Mouse (Mus musculus) spleen, adult 18-20 months (tissue): ENCODE data around the gene Nfkbiz.

ENCODE experiments used
- DNase-seq, 2 experiments: peaks; one replicate each; pipeline ENCODE4 v3.0.0; 2022; ENCODE audit warnings: mixed read lengths in 2 of 2

Nfkbiz gene

DNA sequence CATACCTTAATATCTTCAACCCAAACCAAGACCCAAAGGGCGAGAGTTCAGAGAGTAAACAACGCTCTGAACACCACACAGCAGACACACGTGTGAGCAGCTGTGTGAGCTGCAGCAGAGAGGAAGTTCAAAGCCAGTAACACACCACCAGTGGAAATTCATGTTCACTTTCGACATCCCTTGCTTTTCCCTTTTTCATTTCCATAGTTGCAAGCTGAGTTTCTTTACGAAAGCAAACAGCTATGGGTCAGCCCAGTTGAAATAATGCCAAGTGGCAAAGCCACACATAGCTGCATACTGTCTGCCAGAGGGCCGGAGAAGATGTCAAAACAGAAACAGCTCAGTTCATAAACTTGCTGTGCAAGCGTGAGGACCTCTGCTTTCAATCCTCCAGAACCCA lies 39.9 kb downstream of the Nfkbiz start:
- no peak for DNase-seq

DNA sequence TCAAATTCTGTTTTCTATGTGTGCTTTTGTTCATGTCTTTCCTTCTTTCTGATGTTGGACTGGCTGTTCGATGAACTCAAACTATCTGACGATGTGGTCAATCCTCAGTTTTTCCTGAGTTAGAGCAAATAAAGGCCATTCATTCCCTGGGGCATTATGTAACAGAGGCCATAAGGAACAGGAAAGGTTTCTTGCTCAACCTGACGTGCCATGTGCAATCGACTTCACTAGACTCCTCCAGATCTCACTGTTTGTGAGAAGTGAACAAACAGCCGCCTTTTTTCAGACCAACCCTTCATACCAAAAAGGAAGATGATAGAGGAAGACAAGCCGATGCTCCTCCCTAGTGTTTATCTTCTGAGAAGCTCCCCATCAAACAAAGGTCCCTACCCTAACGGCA lies 48.4 kb downstream of the Nfkbiz start:
- no peak for DNase-seq

DNA sequence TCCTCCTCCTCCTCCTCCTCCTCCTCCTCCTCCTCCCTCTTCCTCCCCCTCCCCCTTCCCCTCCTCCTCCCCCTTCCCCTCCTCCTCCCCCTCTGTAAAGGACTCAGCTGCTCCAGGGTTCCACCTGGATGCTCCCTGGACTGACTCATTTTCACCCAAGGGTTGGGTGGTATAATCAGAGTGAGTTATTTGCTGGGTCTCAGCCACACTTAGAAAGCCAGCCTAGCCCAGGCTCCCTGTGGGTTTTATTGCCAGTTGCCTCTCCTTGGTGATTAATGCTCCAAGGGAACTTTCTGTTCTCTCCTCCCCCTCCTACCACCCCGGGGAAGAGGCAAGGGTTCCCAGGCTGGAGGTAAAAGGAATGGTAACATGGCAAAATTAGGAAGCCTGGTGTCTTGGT lies 49.4 kb downstream of the Nfkbiz start:
- no peak for DNase-seq

GRCm38 (mm10) chr16:55788671-55789070 lies 50.0 kb downstream of the Nfkbiz start:
- DNase-seq = no peak

DNA sequence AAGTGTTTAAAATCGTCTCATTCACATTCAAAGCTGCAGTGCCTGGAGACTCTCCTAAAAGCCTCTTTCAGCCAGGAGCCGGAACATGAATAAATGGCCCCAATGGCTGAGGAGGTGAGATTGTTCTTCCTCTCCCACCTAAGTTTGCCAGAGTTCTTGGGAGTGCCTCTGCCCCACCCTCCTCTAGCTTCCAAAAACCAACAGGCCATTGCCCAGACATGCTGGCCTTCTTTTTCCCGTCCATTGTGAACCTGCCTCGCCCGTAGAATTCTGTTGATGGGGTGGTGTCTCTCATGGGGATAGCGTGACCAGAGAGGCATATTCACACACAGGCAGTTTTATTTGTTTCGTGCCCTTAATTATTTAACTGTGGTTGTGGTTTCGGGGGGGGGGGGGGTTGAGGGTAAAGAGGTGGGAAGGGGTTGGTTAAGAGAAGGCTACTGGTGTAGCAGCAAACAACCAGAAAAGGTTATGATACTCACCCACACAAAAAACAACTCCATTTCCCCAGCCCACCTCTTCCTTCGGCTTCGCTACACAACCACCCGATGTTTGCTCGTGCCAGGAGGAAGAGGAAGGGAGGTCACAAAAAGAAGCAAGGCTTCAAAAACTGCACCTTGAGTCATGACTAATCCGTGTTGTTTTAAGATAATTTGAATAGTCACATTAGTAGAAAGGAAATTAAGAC lies 51.2 kb downstream of the Nfkbiz start:
- DNase-seq = no peak

- no peak for DNase-seq
These were observed 54.3 kb downstream of the Nfkbiz start for GRCm38 (mm10) chr16:55784379-55784778.

DNA sequence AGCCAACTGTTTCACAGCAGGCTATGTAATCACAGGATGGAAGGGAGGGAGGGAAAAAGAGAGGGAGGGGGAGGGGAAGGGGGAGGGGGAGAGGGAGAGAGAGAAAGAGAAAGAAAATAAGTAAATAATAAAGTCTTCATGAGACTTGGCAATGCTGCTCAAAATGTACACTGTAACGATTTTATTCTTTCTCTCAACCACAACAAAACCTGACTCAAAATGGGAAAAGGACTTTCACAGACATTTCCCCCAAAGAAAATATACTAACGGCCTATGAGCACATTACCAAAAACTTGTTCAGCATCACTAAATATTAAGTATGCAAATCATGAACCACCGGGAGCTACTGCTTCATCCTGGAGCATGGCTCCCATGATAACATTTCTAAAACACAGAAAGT lies 54.8 kb downstream of the Nfkbiz start:
- no peak for DNase-seq

DNA sequence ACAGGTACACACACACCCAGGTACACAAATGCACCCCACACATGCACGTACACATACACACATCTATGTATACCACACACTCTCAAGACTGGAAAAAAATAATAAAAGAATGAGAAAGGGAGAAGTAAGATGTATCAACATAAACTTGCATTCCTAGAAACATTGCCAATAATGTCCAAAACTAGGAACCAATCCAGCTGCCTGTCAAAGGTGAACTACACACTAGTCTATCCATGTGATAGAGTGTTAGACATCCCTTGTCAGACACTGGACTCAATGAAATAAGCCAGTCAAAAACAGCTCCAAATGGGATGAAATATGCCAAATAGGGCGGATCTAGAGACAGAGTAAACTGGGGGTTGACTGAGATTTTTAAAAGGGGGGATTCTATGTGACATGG lies 55.8 kb downstream of the Nfkbiz start:
- DNase-seq = no peak

DNA sequence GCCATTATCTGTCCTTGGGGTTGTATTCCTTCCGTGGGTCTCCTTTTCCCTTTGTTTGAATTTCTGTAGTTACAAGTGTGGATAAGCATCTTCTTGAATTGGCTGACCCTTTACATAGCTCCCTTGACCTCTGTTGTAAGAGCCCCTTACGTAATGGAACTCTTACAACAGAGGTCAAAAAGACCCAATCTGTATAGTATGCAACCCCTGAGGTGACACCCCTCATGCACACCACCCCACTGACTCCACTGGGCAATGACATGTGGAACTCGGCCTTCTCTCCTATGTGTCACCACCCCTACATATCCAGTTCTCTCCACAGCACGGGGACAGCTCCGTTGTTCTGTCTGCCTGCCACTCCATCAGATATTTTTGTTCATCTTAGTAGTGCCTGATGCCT lies 56.9 kb downstream of the Nfkbiz start:
- no peak for DNase-seq

DNA sequence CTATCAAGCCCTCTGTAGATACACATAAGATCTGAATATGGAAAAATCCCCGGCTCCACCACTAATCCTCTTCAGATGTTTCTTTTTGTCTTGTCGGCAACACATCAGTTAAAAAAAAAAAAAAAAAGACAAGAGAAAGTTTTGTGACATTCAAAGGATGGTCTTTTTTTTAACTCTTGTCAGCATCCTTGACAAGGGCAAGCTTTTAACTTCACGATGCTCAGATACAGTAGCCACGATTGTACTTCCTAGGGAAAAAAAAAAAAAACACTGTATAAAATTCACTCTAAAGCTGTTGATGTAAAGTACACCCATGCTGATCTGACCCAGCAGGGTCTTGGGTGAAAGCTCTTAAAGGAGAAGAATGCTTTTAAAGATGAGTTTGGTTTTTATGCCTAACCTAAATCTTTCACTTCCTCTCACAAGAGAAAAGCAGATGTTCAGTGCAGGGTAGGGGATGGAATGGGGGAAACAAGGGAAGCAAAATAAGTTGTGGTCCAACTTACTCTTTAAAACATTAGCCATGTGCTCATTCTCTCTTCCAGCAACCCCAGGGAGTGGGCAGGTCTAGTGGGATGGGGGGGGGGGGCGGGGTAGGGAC lies 57.6 kb downstream of the Nfkbiz start:
- no peak for DNase-seq

DNA sequence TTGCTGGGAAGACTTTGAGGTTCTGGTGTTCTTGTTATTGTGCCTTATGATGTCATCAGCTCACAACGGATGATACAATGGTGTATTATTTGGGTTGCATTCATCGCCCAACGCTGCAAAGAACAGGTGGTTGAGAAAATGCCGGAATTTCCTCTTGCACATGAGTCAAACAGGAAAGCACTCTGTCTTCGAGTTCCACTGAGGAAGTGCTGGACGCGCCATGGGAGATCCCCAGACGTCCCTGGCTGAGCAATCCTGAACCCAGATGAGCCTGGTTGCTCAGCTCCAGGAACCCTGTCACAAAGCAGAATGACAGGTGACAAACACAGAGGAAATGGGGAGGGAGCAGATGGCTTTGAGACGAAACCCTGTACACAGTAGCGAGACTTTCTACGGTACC lies 62.4 kb downstream of the Nfkbiz start:
- DNase-seq = no peak

- DNase-seq = no peak
These were observed 68.5 kb downstream of the Nfkbiz start for GRCm38 (mm10) chr16:55770247-55770646.
